Mouse (Mus musculus): ENCODE results near the gene Ptger2. TPM values are rescaled to one million over a fixed set of nuclear protein-coding genes. Genes with fewer than 3 reads are reported as not detected.

Ptger2 gene
- polyA plus RNA-seq, 1 experiment from 2014 or later = 0.29 TPM

DNA sequence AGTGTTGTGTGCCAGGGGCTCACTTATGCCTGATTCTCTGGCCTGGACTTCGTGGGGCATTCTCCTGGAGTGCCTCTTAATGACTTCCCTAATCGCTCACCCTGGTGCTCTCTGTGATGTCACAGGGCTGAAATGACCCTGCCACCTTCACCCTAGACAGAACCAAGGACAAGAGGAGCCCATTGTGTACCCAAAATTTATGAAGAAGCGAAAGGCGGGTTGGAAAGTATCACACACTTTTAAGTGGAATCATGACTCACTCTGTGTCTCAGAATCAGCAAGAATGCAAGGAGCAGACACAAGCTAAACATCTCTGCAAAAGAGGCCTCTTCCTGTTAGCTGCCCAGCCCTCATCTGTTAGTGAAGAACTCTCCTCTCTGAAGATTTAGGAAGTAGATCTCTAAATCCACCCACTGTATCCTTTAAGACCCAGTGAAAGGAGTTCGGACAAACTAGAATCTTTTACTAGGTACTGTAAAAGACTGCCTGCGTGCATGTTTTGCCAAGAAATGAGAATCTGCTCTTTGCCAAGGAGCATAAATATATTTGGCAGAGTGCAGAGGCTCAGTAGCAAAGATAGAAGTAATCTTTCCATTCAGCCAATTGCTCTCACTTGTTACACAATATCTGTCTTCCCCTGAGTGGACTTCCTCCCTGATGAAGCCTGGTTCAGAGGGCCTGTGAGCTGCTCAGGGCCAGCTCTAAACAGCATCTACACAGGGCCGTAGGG is 61.9 kb downstream of the Ptger2 start:
- peaks cover 6% of the 10 kb centered on the region; the same call in 1 of the 2 replicates for H3K4me1 ChIP-seq (replicated peaks)
- H3K36me3 ChIP-seq = no peaks in the 10 kb centered on the region
- 27% methylated on average over 7 of the region's 7 CpGs for WGBS (ENCODE audit: insufficient replicate concordance)
- DNase-seq (no peak), ATAC-seq (ENCODE audit: low read depth) (0 out of 2 replicates have a peak, but pooled peaks have one; percentile 43)
- no peak overlapping the region for H3K4me3 ChIP-seq (replicated peaks)
- H3K27ac ChIP-seq = peak overlapping the region; percentile 53
- H3K27me3 ChIP-seq = no peaks in the 10 kb centered on the region
- H3K9ac ChIP-seq = no peak overlapping the region
- H3K9me3 ChIP-seq (replicated peaks) = no peaks in the 10 kb centered on the region
- no peak overlapping the region for H3K4me2 ChIP-seq

DNA sequence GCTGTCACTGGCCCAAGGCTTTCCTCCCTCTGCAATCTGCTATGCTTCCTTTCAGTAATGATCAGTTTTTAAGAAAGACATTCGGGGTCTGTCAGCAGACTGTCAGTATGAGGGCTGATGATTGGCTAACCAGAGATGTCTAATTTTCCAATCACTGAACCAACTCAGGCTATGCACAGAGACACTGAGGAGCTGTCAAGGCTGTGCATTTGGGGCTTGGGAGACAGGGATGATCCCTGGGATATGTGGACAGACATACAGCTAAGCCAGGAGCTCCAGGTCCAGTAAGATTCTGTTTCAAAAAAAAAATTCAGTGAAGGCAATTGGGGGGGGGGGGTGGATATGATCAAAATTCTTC is 62.4 kb downstream of the Ptger2 start:
- no peak overlapping the region for H3K9ac ChIP-seq
- WGBS (ENCODE audit: insufficient replicate concordance) = 10% methylated on average over 1 of the region's 1 CpGs

DNA sequence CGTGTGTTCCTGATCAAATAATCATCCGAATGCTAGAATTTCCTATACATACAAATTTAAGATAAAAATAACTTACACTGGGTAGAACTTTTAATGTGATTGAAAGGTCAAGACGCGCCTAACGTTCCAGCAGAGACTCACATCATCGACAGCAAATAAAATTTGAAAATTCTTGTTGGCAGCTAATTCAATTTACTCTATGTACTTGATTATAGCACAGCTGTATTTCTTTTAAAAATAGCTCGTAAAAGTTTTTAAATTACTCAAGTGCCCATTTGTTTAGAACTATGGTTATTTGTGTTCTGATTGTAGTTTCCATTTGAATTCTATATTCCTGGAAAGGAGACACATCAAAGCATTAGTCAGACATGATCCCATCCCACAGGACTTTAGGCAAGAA is 63.1 kb downstream of the Ptger2 start:
- no peaks in the 10 kb centered on the region for H3K27me3 ChIP-seq
- H3K4me3 ChIP-seq (replicated peaks) = no peak overlapping the region
- H3K4me2 ChIP-seq = no peak overlapping the region
- H3K27ac ChIP-seq = no peak overlapping the region
- DNase-seq (no peak), ATAC-seq (ENCODE audit: low read depth) (no peak)
- H3K4me1 ChIP-seq (replicated peaks) = peaks cover 6% of the 10 kb centered on the region; the same call in 1 of the 2 replicates
- no peaks in the 10 kb centered on the region for H3K9me3 ChIP-seq (replicated peaks)
- WGBS (ENCODE audit: insufficient replicate concordance) = 67% methylated on average over 7 of the region's 7 CpGs
- no peak overlapping the region for H3K9ac ChIP-seq
- no peaks in the 10 kb centered on the region for H3K36me3 ChIP-seq

More for the DNA sequence above, 62.4 kb downstream of the Ptger2 start:
- Histone ChIP-seq H3K4me3 (replicated peaks) (no peak overlapping the region), H3K9me3 (replicated peaks) (no peaks in the 10 kb centered on the region), H3K36me3 (no peaks in the 10 kb centered on the region), H3K4me1 (replicated peaks) (peaks cover 6% of the 10 kb centered on the region; the same call in 1 of the 2 replicates), H3K27me3 (no peaks in the 10 kb centered on the region), H3K27ac (peak overlapping the region; percentile 53; the same call in 1 of the 2 replicates), H3K4me2 (no peak overlapping the region)
- DNase-seq = no peak
- no peak for ATAC-seq (ENCODE audit: low read depth)

MicroRNAs within 50 kb of the gene (microRNA counts, 519-probe panel; counts per million panel counts)
- microRNA mmu-miR-327 = 114 counts per million

Small RNA genes within 50 kb of the gene (microRNA-seq; reads per million reads assigned to microRNA genes)
- not detected for gene Mir327

Other genes starting within 250 kb of the Ptger2 start
- not detected in 2 replicates for gene Gm8267, start 237.9 kb upstream of the Ptger2 start, polyA plus RNA-seq (2015; fragmentation: Nextera tagmentation; extraction: Ambion mirVana)
- not detected in 2 replicates for gene Ptgdr, start 128.8 kb upstream of the Ptger2 start, polyA plus RNA-seq (2015; fragmentation: Nextera tagmentation; extraction: Ambion mirVana)
- gene Gpr137c, start 231.5 kb downstream of the Ptger2 start, polyA plus RNA-seq (2015; fragmentation: Nextera tagmentation; extraction: Ambion mirVana) = 0.09 and 0.10 TPM in 2 replicates
- gene Txndc16, start 232.1 kb downstream of the Ptger2 start, polyA plus RNA-seq (2015; fragmentation: Nextera tagmentation; extraction: Ambion mirVana) = 1.2 and 1.7 TPM in 2 replicates